In the genomic region with DNA sequence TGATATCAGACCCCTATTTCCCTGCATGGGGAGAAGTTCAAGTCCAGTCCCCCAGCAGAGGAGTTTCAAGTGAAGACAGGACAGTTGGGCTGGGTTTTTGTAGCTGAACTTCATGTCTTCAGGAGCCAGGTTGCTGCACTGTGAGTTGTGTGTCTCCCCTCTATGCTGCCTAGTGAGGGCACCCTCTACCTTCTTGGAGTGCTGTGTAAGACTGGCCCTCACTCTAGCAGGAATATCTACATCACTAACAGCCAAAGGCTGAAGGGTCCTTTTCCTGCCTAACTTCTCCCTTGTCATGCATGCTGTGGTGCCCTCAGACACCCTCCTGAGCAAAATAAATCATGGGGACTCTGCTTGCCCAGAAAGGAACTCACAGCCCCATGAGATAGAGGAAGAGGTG, we compare ENCODE assay signal across 8 mouse cellular contexts. TPM values are rescaled to one million over a fixed set of nuclear protein-coding genes. Genes with fewer than 3 reads are reported as not detected.
DNase-seq lines count a peak whose midpoint lies in the region; ATAC-seq lines count a peak whose summit lies in the region.

No protein-coding gene starts in this region.

- H3K4me3 ChIP-seq in heart, embryonic 11.5 days (ENCODE audit: low read depth, low read length), result peak overlapping the region; percentile 87; the same call in 1 of the 2 replicates
- H3K4me3 ChIP-seq in forebrain, embryonic 15.5 days, result peak overlapping the region; percentile 92
- no peak overlapping the region; the same call in 1 of the 2 replicates for H3K4me3 ChIP-seq in midbrain, embryonic 11.5 days (ENCODE audit: low read depth, low read length)

- no peaks in the 10 kb centered on the region for H3K9me3 ChIP-seq in heart, embryonic 11.5 days (replicated peaks; ENCODE audit: control insufficient read depth, low read length)
- H3K9me3 ChIP-seq in forebrain, embryonic 15.5 days, result no peaks in the 10 kb centered on the region
- no peaks in the 10 kb centered on the region for H3K9me3 ChIP-seq in midbrain, embryonic 11.5 days (ENCODE audit: control insufficient read depth, low read length)

- no peaks in the 10 kb centered on the region for H3K36me3 ChIP-seq in heart, embryonic 11.5 days (ENCODE audit: control insufficient read depth, insufficient read depth, low read length)
- no peaks in the 10 kb centered on the region for H3K36me3 ChIP-seq in forebrain, embryonic 15.5 days
- no peaks in the 10 kb centered on the region for H3K36me3 ChIP-seq in midbrain, embryonic 11.5 days (ENCODE audit: control insufficient read depth, insufficient read depth, low read length)

- H3K27me3 ChIP-seq in heart, embryonic 11.5 days (ENCODE audit: control insufficient read depth, insufficient read depth, low read length), result 0 out of 2 replicates have a peak, but pooled peaks cover 2% of the 10 kb centered on the region
- H3K27me3 ChIP-seq in forebrain, embryonic 15.5 days, result peaks cover 6% of the 10 kb centered on the region; the same call in 1 of the 2 replicates
- no peaks in the 10 kb centered on the region for H3K27me3 ChIP-seq in midbrain, embryonic 11.5 days (ENCODE audit: control insufficient read depth, insufficient read depth, low read length)

- no peak for ATAC-seq in heart, embryonic 11.5 days (replicated peaks; ENCODE audit: insufficient number of reproducible peaks, low FRiP score, low TSS enrichment)
- ATAC-seq in forebrain, embryonic 15.5 days (replicated peaks), result no peak
- no peak for ATAC-seq in midbrain, embryonic 11.5 days (ENCODE audit: low FRiP score)

- H3K4me2 ChIP-seq in heart, embryonic 11.5 days, result peak overlapping the region; percentile 73; the same call in 1 of the 2 replicates
- H3K4me2 ChIP-seq in forebrain, embryonic 15.5 days (replicated peaks), result peak overlapping the region; percentile 96
- peak overlapping the region; percentile 99 for H3K4me2 ChIP-seq in midbrain, embryonic 11.5 days

- DNase-seq in heart, adult 8-10 months (ENCODE audit: low spot score), result no peak
- DNase-seq in CD4-positive helper T cell, adult 2 months (ENCODE audit: low read depth, low spot score), result peak; percentile 30
- no peak for DNase-seq in midbrain, embryonic 11.5 days (ENCODE audit: low spot score, missing footprints)
- no peak for DNase-seq in frontal cortex, postnatal 25 days (ENCODE audit: low spot score in 2 of 2)
- no peak for DNase-seq in adrenal gland, postnatal 4 days (ENCODE audit: low spot score in 2 of 2)
- no peak for DNase-seq in adrenal gland, adult (ENCODE audit: inconsistent age in 2 of 2, low spot score in 1 of 2)

- peaks cover 13% of the 10 kb centered on the region for H3K4me1 ChIP-seq in heart, embryonic 11.5 days (ENCODE audit: control insufficient read depth, insufficient read depth, low read length)
- peaks cover 29% of the 10 kb centered on the region for H3K4me1 ChIP-seq in forebrain, embryonic 15.5 days
- H3K4me1 ChIP-seq in midbrain, embryonic 11.5 days (ENCODE audit: control insufficient read depth, insufficient read depth, low read length), result peaks cover 13% of the 10 kb centered on the region

- H3K27ac ChIP-seq in heart, embryonic 11.5 days (ENCODE audit: low read depth, low read length), result no peak overlapping the region
- no peak overlapping the region for H3K27ac ChIP-seq in forebrain, embryonic 15.5 days (replicated peaks)
- H3K27ac ChIP-seq in midbrain, embryonic 11.5 days (ENCODE audit: low read depth, low read length), result no peak overlapping the region

- H3K9ac ChIP-seq in heart, embryonic 11.5 days (ENCODE audit: low read depth, low read length), result peak overlapping the region; percentile 83; the same call in 1 of the 2 replicates
- no peak overlapping the region for H3K9ac ChIP-seq in forebrain, embryonic 15.5 days (replicated peaks)
- H3K9ac ChIP-seq in midbrain, embryonic 11.5 days (ENCODE audit: low read length), result no peak overlapping the region

RNA-seq across cellular contexts. Expression of a gene that starts 1.1 kb away (rescaled TPM):
- 24.6 and 26.7 TPM in 2 replicates for polyA plus RNA-seq in heart, embryonic 11.5 days (2014; fragmentation: Nextera tagmentation; extraction: Ambion mirVana)
- total RNA-seq in heart, adult 8-10 months (2022), result 10 to 100 TPM; 21.6 to 25.9 (median 22.5) TPM
- polyA plus RNA-seq in forebrain, embryonic 15.5 days (2015; fragmentation: Nextera tagmentation; extraction: Ambion mirVana), result 35.7 and 37.8 TPM in 2 replicates
- 34.4 TPM in 2 replicates for polyA plus RNA-seq in midbrain, embryonic 11.5 days (2014; fragmentation: Nextera tagmentation; extraction: Ambion mirVana)
- 10 to 100 TPM; 17.7 to 18.3 TPM for total RNA-seq in adrenal gland, postnatal 4 days (2021)

RNA-seq across cellular contexts. Expression of a gene that starts 5.0 kb away (rescaled TPM):
- polyA plus RNA-seq in heart, embryonic 11.5 days (2014; fragmentation: Nextera tagmentation; extraction: Ambion mirVana), result 2.9 and 3.2 TPM in 2 replicates
- 10 to 100 TPM in 1 of 4 experiments, 1 to 10 TPM in 3; 7.0 to 11.2 (median 7.9) TPM for total RNA-seq in heart, adult 8-10 months (2022)
- 10.6 and 14.2 TPM in 2 replicates for polyA plus RNA-seq in forebrain, embryonic 15.5 days (2015; fragmentation: Nextera tagmentation; extraction: Ambion mirVana)
- 4.2 and 6.4 TPM in 2 replicates for polyA plus RNA-seq in midbrain, embryonic 11.5 days (2014; fragmentation: Nextera tagmentation; extraction: Ambion mirVana)
- 10 to 100 TPM; 20.8 to 21.6 TPM for total RNA-seq in adrenal gland, postnatal 4 days (2021)

RNA-seq across cellular contexts. Expression of a gene that starts 8.0 kb away (rescaled TPM):
- 0.17 TPM in 1 of 2 replicates, not detected in the other for polyA plus RNA-seq in heart, embryonic 11.5 days (2014; fragmentation: Nextera tagmentation; extraction: Ambion mirVana)
- total RNA-seq in heart, adult 8-10 months (2022), result not detected
- polyA plus RNA-seq in forebrain, embryonic 15.5 days (2015; fragmentation: Nextera tagmentation; extraction: Ambion mirVana), result not detected in 2 replicates
- not detected in 2 replicates for polyA plus RNA-seq in midbrain, embryonic 11.5 days (2014; fragmentation: Nextera tagmentation; extraction: Ambion mirVana)
- total RNA-seq in adrenal gland, postnatal 4 days (2021), result under 1 TPM; 0.45 to 0.48 TPM

RNA-seq across cellular contexts. Expression of a gene that starts 21.0 kb away (rescaled TPM):
- not detected in 2 replicates for polyA plus RNA-seq in heart, embryonic 11.5 days (2014; fragmentation: Nextera tagmentation; extraction: Ambion mirVana)
- not detected for total RNA-seq in heart, adult 8-10 months (2022)
- polyA plus RNA-seq in forebrain, embryonic 15.5 days (2015; fragmentation: Nextera tagmentation; extraction: Ambion mirVana), result not detected in 2 replicates
- polyA plus RNA-seq in midbrain, embryonic 11.5 days (2014; fragmentation: Nextera tagmentation; extraction: Ambion mirVana), result not detected in 2 replicates
- total RNA-seq in adrenal gland, postnatal 4 days (2021), result under 1 TPM; 0.20 to 0.25 TPM

RNA-seq across cellular contexts. Expression of a gene that starts 50.0 kb away (rescaled TPM):
- 18.9 and 20.4 TPM in 2 replicates for polyA plus RNA-seq in heart, embryonic 11.5 days (2014; fragmentation: Nextera tagmentation; extraction: Ambion mirVana)
- 10 to 100 TPM; 25.7 to 28.2 (median 27.1) TPM for total RNA-seq in heart, adult 8-10 months (2022)
- 28.8 and 30.4 TPM in 2 replicates for polyA plus RNA-seq in forebrain, embryonic 15.5 days (2015; fragmentation: Nextera tagmentation; extraction: Ambion mirVana)
- polyA plus RNA-seq in midbrain, embryonic 11.5 days (2014; fragmentation: Nextera tagmentation; extraction: Ambion mirVana), result 16.7 and 20.4 TPM in 2 replicates
- 10 to 100 TPM; 34.6 to 38.6 TPM for total RNA-seq in adrenal gland, postnatal 4 days (2021)
